Comparison of ENCODE assay signal across 20 mouse cellular contexts in the genomic region with DNA sequence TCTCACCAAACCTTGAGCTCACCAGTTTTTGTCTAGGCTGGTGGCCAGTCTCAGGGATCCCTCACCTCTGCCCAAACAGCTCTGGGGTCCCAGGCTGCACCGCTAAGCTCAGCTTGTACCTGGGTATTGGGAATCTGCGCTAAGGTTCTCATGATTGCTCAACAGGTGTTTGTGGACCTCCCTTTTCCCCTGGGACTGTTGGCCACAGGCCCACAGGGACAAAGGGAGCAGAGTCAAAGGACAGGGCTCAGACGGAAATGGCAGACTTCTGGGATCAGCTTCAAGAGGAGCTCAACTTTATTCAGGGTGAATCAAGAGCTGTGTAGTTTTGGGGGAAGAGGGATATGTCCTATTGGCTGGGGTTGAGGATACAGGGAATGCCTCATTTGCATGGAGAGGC.
"Had no signal": no experiment of that assay in that cellular context is flagged by ENCODE, and none has a peak within 500 bp of the region (broad histone marks: within the 10 kb centered on the region; RNA-seq: fewer than 3 reads in every experiment).

No protein-coding gene starts in this region.

- ATAC-seq: midbrain, embryonic 15.5 days had no signal

- H3K36me3 ChIP-seq: limb, embryonic 12.5 days; limb, embryonic 15.5 days; midbrain, embryonic 12.5 days; midbrain, embryonic 15.5 days; neural tube, embryonic 12.5 days; neural tube, embryonic 15.5 days had no signal

- H3K27ac ChIP-seq: kidney, postnatal 0 days; layer of hippocampus, adult 2 months; limb, embryonic 12.5 days; limb, embryonic 15.5 days; liver, embryonic 14.5 days; macrophage; midbrain, embryonic 12.5 days; midbrain, embryonic 15.5 days; neural tube, embryonic 12.5 days; neural tube, embryonic 15.5 days had no signal

- H3K4me3 ChIP-seq: layer of hippocampus, adult 2 months; limb, embryonic 12.5 days; limb, embryonic 15.5 days; midbrain, embryonic 12.5 days; midbrain, embryonic 15.5 days; neural tube, embryonic 12.5 days; neural tube, embryonic 15.5 days had no signal

- H3K27me3 ChIP-seq: limb, embryonic 12.5 days; limb, embryonic 15.5 days; midbrain, embryonic 12.5 days; midbrain, embryonic 15.5 days; neural tube, embryonic 12.5 days; neural tube, embryonic 15.5 days had no signal

- DNase-seq: kidney, adult 18-20 months; kidney, adult 9 months; kidney, postnatal 25 days; layer of hippocampus, adult 9-11 months; lung, adult 2 months; lung, postnatal 14 days; right cerebral cortex, adult 18-20 months; right cerebral cortex, postnatal 14 days; right cerebral cortex, postnatal 4 days; thymus, postnatal 36 days had no signal

- H3K9me3 ChIP-seq: limb, embryonic 12.5 days; limb, embryonic 15.5 days; midbrain, embryonic 12.5 days; midbrain, embryonic 15.5 days; neural tube, embryonic 12.5 days; neural tube, embryonic 15.5 days had no signal

- H3K9ac ChIP-seq: limb, embryonic 12.5 days; limb, embryonic 15.5 days; liver, embryonic 14.5 days; midbrain, embryonic 12.5 days; midbrain, embryonic 15.5 days; neural tube, embryonic 12.5 days; neural tube, embryonic 15.5 days had no signal

- H3K4me2 ChIP-seq: limb, embryonic 12.5 days; limb, embryonic 15.5 days; midbrain, embryonic 12.5 days; midbrain, embryonic 15.5 days; neural tube, embryonic 12.5 days; neural tube, embryonic 15.5 days had no signal

- H3K4me1 ChIP-seq: limb, embryonic 15.5 days; midbrain, embryonic 15.5 days had no signal
